Mouse (Mus musculus) brain, embryonic 14.5 days (tissue): ENCODE measurements at regions not wholly inside any gene's neighbourhood (a gene's known extent, or its start where the extent isn't known, plus 50 kb on each side); places are given as distances from the start of the nearest gene placed in this dataset.

Experiments
- CTCF ChIP-seq: fragments of 200-500 bp; IDR thresholded peaks from 2 replicates; pipeline ENCODE4 v1.5.1; 2012; ENCODE audit warnings: inconsistent platforms, mild to moderate bottlenecking, moderate library complexity, borderline replicate concordance; ENCODE audit not compliant: insufficient read depth, insufficient read length; ENCODE audit errors: extremely low read depth
- POLR2A ChIP-seq: fragments of 200-500 bp; IDR thresholded peaks from 2 replicates; pipeline ENCODE4 v1.6.1; 2012; ENCODE audit warnings: mild to moderate bottlenecking, inconsistent platforms, borderline replicate concordance; ENCODE audit not compliant: poor library complexity, insufficient read depth, insufficient read length, severe bottlenecking; ENCODE audit errors: extremely low read depth

- no peak for TF ChIP-seq CTCF
- TF ChIP-seq POLR2A: no peak
Measured at GRCm38 (mm10) chr12:26665466-26665865, 196.5 kb downstream of the Cmpk2 start.
